Mouse (Mus musculus) G1E (cell line): ENCODE measurements around the gene Prr7.

Source experiments
- CTCF ChIP-seq: IDR thresholded peaks from 2 replicates; pipeline ENCODE4 v1.5.1; 2012; ENCODE audit warnings: low read depth, low read length, inconsistent platforms, mixed read lengths
- GATA2 ChIP-seq: IDR thresholded peaks from 2 replicates; pipeline ENCODE4 v1.6.1; 2012; ENCODE audit warnings: low read depth, low read length, inconsistent platforms, borderline replicate concordance

GRCm38 (mm10) chr13:55448131-55448530 lies 15.9 kb upstream of the Prr7 start:
- TF ChIP-seq CTCF (no peak), GATA2 (no peak)
